Mouse (Mus musculus) MEL (cell line): ENCODE measurements around the gene Nt5c3b. TPM values are rescaled to one million over a fixed set of nuclear protein-coding genes. Genes with fewer than 3 reads are reported as not detected.
A peak's percentile ranks its signal among the peaks of the same experiment; 100 is the strongest.

Experiments used
- DNase-seq: peaks from one replicate; pipeline ENCODE4 v3.0.0; 2011; ENCODE audit warnings: low read depth, low spot score
- H3K27ac ChIP-seq: 2 replicates; pipeline ENCODE4 v1.5.1; 2012; ENCODE audit warnings: low read depth, mild to moderate bottlenecking, control low read depth, low read length, moderate library complexity; ENCODE audit not compliant: control insufficient read depth
- H3K27me3 ChIP-seq, 2 experiments: fragments of 150-350 bp in 1 of 2; sonication (generic) in 1 of 2; 2 replicates each; pipeline ENCODE4 v1.6.1; 2012; ENCODE audit warnings: low read length in 2 of 2, mild to moderate bottlenecking in 2 of 2, improper control_type of control experiment in 1 of 2, moderate library complexity in 1 of 2; ENCODE audit not compliant: insufficient read depth in 2 of 2, control insufficient read depth in 1 of 2
- H3K36me3 ChIP-seq, 2 experiments: 2 replicates each; pipeline ENCODE4 v1.6.1; 2012 to 2014; ENCODE audit warnings: low read length in 2 of 2, improper control_type of control experiment in 1 of 2, inconsistent platforms in 1 of 2, mild to moderate bottlenecking in 1 of 2; ENCODE audit not compliant: insufficient read depth in 2 of 2, control insufficient read depth in 1 of 2
- H3K4me1 ChIP-seq, 2 experiments: fragments of 150-350 bp in 1 of 2; sonication (generic) in 1 of 2; 2 replicates each; pipeline ENCODE4 v1.6.1; 2012; ENCODE audit warnings: low read length in 2 of 2, improper control_type of control experiment in 1 of 2, mild to moderate bottlenecking in 1 of 2; ENCODE audit not compliant: insufficient read depth in 2 of 2, control insufficient read depth in 1 of 2
- H3K4me3 ChIP-seq, 2 experiments: fragments of 150-350 bp in 1 of 2; sonication (generic) in 1 of 2; 2 replicates each; pipeline ENCODE4 v1.5.1; 2012; ENCODE audit warnings: low read depth in 2 of 2, low read length in 2 of 2, mild to moderate bottlenecking in 2 of 2, moderate library complexity in 2 of 2, control low read depth in 1 of 2, improper control_type of control experiment in 1 of 2; ENCODE audit not compliant: control insufficient read depth in 1 of 2, insufficient read depth in 1 of 2
- H3K79me2 ChIP-seq: 2 replicates; pipeline ENCODE4 v1.6.1; 2012; ENCODE audit warnings: mild to moderate bottlenecking, low read length, moderate library complexity; ENCODE audit not compliant: control insufficient read depth, poor library complexity, insufficient read depth
- H3K9ac ChIP-seq: 2 replicates; pipeline ENCODE4 v1.6.1; 2012; ENCODE audit warnings: low read depth, mild to moderate bottlenecking, control low read depth, low read length, moderate library complexity; ENCODE audit not compliant: control insufficient read depth, poor library complexity, severe bottlenecking
- H3K9me3 ChIP-seq: fragments of 150-350 bp; sonication (generic); replicated peaks from 2 replicates; pipeline ENCODE4 v1.6.1; 2012; ENCODE audit warnings: mild to moderate bottlenecking, low read length, improper control_type of control experiment, moderate library complexity; ENCODE audit not compliant: insufficient read depth
- BHLHE40 ChIP-seq: IDR thresholded peaks from 2 replicates; pipeline ENCODE4 v1.6.1; 2012; ENCODE audit warnings: low read depth, mild to moderate bottlenecking, inconsistent platforms, low read length, improper control_type of control experiment, borderline replicate concordance
- CHD1 ChIP-seq: IDR thresholded peaks from 2 replicates; pipeline ENCODE4 v1.6.1; 2012; ENCODE audit warnings: low read depth, mild to moderate bottlenecking, inconsistent platforms, low read length, improper control_type of control experiment
- CHD2 ChIP-seq: IDR thresholded peaks from 2 replicates; pipeline ENCODE4 v1.6.1; 2011; ENCODE audit warnings: low read length, improper control_type of control experiment
- CTCF ChIP-seq, 3 experiments: IDR thresholded peaks in 2 of 3; conservative IDR thresholded peaks in 1 of 3; 2 replicates each; pipeline ENCODE4 v1.5.1; 2011 to 2012; ENCODE audit warnings: low read length in 3 of 3, low read depth in 2 of 3, mild to moderate bottlenecking in 2 of 3, improper control_type of control experiment in 1 of 3, inconsistent platforms in 1 of 3, mixed read lengths in 1 of 3, moderate library complexity in 1 of 3; ENCODE audit not compliant: control insufficient read depth in 1 of 3, insufficient read depth in 1 of 3, poor library complexity in 1 of 3, severe bottlenecking in 1 of 3
- E2F4 ChIP-seq: IDR thresholded peaks from 2 replicates; pipeline ENCODE4 v1.6.1; 2011; ENCODE audit warnings: low read depth, low read length, improper control_type of control experiment, borderline replicate concordance
- ELF1 ChIP-seq: IDR thresholded peaks from 2 replicates; pipeline ENCODE4 v1.6.1; 2014; ENCODE audit warnings: low read depth, mild to moderate bottlenecking, inconsistent platforms, low read length, improper control_type of control experiment, moderate library complexity
- EP300 ChIP-seq, 2 experiments: IDR thresholded peaks; 2 replicates each; pipeline ENCODE4 v1.6.1; 2011; ENCODE audit warnings: improper control_type of control experiment in 2 of 2, low read length in 2 of 2, low read depth in 1 of 2, mild to moderate bottlenecking in 1 of 2
- ETS1 ChIP-seq: IDR thresholded peaks from 2 replicates; pipeline ENCODE4 v1.6.1; 2012; ENCODE audit warnings: low read depth, mild to moderate bottlenecking, inconsistent platforms, low read length, improper control_type of control experiment, moderate library complexity
- GABPA ChIP-seq: IDR thresholded peaks from 2 replicates; pipeline ENCODE4 v1.6.1; 2012; ENCODE audit warnings: low read depth, mild to moderate bottlenecking, inconsistent platforms, low read length, improper control_type of control experiment, moderate library complexity
- GATA1 ChIP-seq: IDR thresholded peaks from 2 replicates; pipeline ENCODE4 v1.6.1; 2011; ENCODE audit warnings: low read depth, low read length, improper control_type of control experiment
- JUND ChIP-seq: IDR thresholded peaks from 2 replicates; pipeline ENCODE4 v1.6.1; 2011; ENCODE audit warnings: low read depth, mild to moderate bottlenecking, improper control_type of control experiment, low read length
- KAT2A ChIP-seq: conservative IDR thresholded peaks from 2 replicates; pipeline ENCODE4 v1.6.1; 2012; ENCODE audit warnings: low read depth, low read length, improper control_type of control experiment, inconsistent platforms
- MAFK ChIP-seq: IDR thresholded peaks from 2 replicates; pipeline ENCODE4 v1.6.1; 2011; ENCODE audit warnings: low read depth, mild to moderate bottlenecking, low read length, improper control_type of control experiment, borderline replicate concordance
- MAX ChIP-seq: IDR thresholded peaks from 2 replicates; pipeline ENCODE4 v1.6.1; 2011; ENCODE audit warnings: low read length, improper control_type of control experiment
- MAZ ChIP-seq: IDR thresholded peaks from 2 replicates; pipeline ENCODE4 v1.6.1; 2012; ENCODE audit warnings: low read depth, mild to moderate bottlenecking, inconsistent platforms, low read length, improper control_type of control experiment
- MEF2A ChIP-seq: IDR thresholded peaks from 2 replicates; pipeline ENCODE4 v1.6.1; 2014; ENCODE audit warnings: low read depth, mild to moderate bottlenecking, inconsistent platforms, low read length, improper control_type of control experiment; ENCODE audit not compliant: poor library complexity, insufficient replicate concordance, severe bottlenecking; ENCODE audit errors: extremely low read depth
- MXI1 ChIP-seq: IDR thresholded peaks from 2 replicates; pipeline ENCODE4 v1.6.1; 2011; ENCODE audit warnings: mild to moderate bottlenecking, low read depth, low read length, improper control_type of control experiment
- MYB ChIP-seq: IDR thresholded peaks from 2 replicates; pipeline ENCODE4 v1.6.1; 2011; ENCODE audit warnings: mild to moderate bottlenecking, low read depth, low read length, improper control_type of control experiment
- MYC ChIP-seq: IDR thresholded peaks from 2 replicates; pipeline ENCODE4 v1.6.1; 2011; ENCODE audit warnings: low read depth, mild to moderate bottlenecking, low read length, improper control_type of control experiment, moderate library complexity
- NELFE ChIP-seq: IDR thresholded peaks from 2 replicates; pipeline ENCODE4 v1.6.1; 2011; ENCODE audit warnings: low read depth, low read length, improper control_type of control experiment
- NRF1 ChIP-seq: IDR thresholded peaks from 2 replicates; pipeline ENCODE4 v1.6.1; 2014; ENCODE audit warnings: low read depth, mild to moderate bottlenecking, inconsistent platforms, low read length, improper control_type of control experiment, moderate library complexity; ENCODE audit not compliant: poor library complexity, insufficient read depth, severe bottlenecking
- POLR2A ChIP-seq, 2 experiments: IDR thresholded peaks; 2 replicates each; pipeline ENCODE4 v1.6.1; 2011 to 2012; ENCODE audit warnings: low read length in 2 of 2, mild to moderate bottlenecking in 2 of 2, control low read depth in 1 of 2, improper control_type of control experiment in 1 of 2, low read depth in 1 of 2, moderate library complexity in 1 of 2; ENCODE audit not compliant: control insufficient read depth in 1 of 2, insufficient read depth in 1 of 2, poor library complexity in 1 of 2
- POLR2AphosphoS2 ChIP-seq: IDR thresholded peaks from 2 replicates; pipeline ENCODE4 v1.6.1; 2011; ENCODE audit warnings: low read length, improper control_type of control experiment
- POLR2AphosphoS5 ChIP-seq: IDR thresholded peaks from 2 replicates; pipeline ENCODE4 v1.6.1; 2012; ENCODE audit warnings: low read depth, borderline replicate concordance, mild to moderate bottlenecking, inconsistent platforms, low read length, moderate library complexity, mixed read lengths
- RAD21 ChIP-seq: IDR thresholded peaks from 2 replicates; pipeline ENCODE4 v1.6.1; 2011; ENCODE audit warnings: mild to moderate bottlenecking, low read depth, low read length, improper control_type of control experiment
- RCOR1 ChIP-seq: IDR thresholded peaks from 2 replicates; pipeline ENCODE4 v1.6.1; 2012; ENCODE audit warnings: low read depth, mild to moderate bottlenecking, inconsistent platforms, low read length, improper control_type of control experiment
- SIN3A ChIP-seq: IDR thresholded peaks from 2 replicates; pipeline ENCODE4 v1.6.1; 2012; ENCODE audit warnings: low read length, improper control_type of control experiment, inconsistent platforms
- SMC3 ChIP-seq: IDR thresholded peaks from 2 replicates; pipeline ENCODE4 v1.6.1; 2011; ENCODE audit warnings: low read depth, low read length, improper control_type of control experiment
- TAL1 ChIP-seq: IDR thresholded peaks from 2 replicates; pipeline ENCODE4 v1.6.1; 2012; ENCODE audit warnings: mild to moderate bottlenecking, inconsistent platforms, low read length, moderate library complexity, mixed read lengths
- TBP ChIP-seq: IDR thresholded peaks from 2 replicates; pipeline ENCODE4 v1.8.0; 2011; ENCODE audit warnings: low read depth, low read length, improper control_type of control experiment
- TCF12 ChIP-seq: IDR thresholded peaks from 2 replicates; pipeline ENCODE4 v1.6.1; 2014; ENCODE audit warnings: low read depth, mild to moderate bottlenecking, inconsistent platforms, low read length, improper control_type of control experiment, moderate library complexity
- UBTF ChIP-seq: IDR thresholded peaks from 2 replicates; pipeline ENCODE4 v1.6.1; 2012; ENCODE audit warnings: low read depth, mild to moderate bottlenecking, inconsistent platforms, low read length, improper control_type of control experiment, moderate library complexity, borderline replicate concordance; ENCODE audit not compliant: insufficient read depth
- USF1 ChIP-seq: IDR thresholded peaks from 2 replicates; pipeline ENCODE4 v1.6.1; 2014; ENCODE audit warnings: low read depth, mild to moderate bottlenecking, inconsistent platforms, low read length, improper control_type of control experiment, moderate library complexity
- USF2 ChIP-seq, 2 experiments: IDR thresholded peaks; 2 replicates each; pipeline ENCODE4 v1.6.1; 2011 to 2012; ENCODE audit warnings: improper control_type of control experiment in 2 of 2, low read length in 2 of 2, borderline replicate concordance in 1 of 2, inconsistent platforms in 1 of 2, low read depth in 1 of 2, mild to moderate bottlenecking in 1 of 2; ENCODE audit not compliant: insufficient read depth in 1 of 2
- ZC3H11A ChIP-seq: IDR thresholded peaks from 2 replicates; pipeline ENCODE4 v1.6.1; 2012; ENCODE audit warnings: low read depth, mild to moderate bottlenecking, inconsistent platforms, low read length, improper control_type of control experiment
- ZMIZ1 ChIP-seq: IDR thresholded peaks from 2 replicates; pipeline ENCODE4 v1.6.1; 2012; ENCODE audit warnings: low read depth, mild to moderate bottlenecking, inconsistent platforms, low read length, improper control_type of control experiment, moderate library complexity
- ZNF384 ChIP-seq: IDR thresholded peaks from 2 replicates; pipeline ENCODE4 v1.6.1; 2012; ENCODE audit warnings: low read depth, mild to moderate bottlenecking, inconsistent platforms, low read length, improper control_type of control experiment
- polyA plus RNA-seq, 2 experiments: library from polyadenylated mRNA; stranded (reverse) in 1 of 2; unstranded in 1 of 2; fragments of >175 nt in 1 of 2; fragments of >200 nt in 1 of 2; gene quantifications; 2 replicates each; pipeline versions ENCODE4 v1.2.1 to v1.2.4; 2012; ENCODE audit warnings: low replicate concordance in 2 of 2, low read depth in 1 of 2; ENCODE audit not compliant: insufficient read length in 2 of 2, insufficient read depth in 1 of 2, missing spikeins in 1 of 2
- total RNA-seq: library from RNA; depleted of rRNA; stranded (reverse); fragments of 300-350 nt; gene quantifications from 2 replicates; pipeline ENCODE4 v1.2.3, GENCODE M21; 2012

The Nt5c3b gene
- total and polyA plus RNA-seq, 3 experiments = 61.3 to 287 (median 79.2) TPM

DNA sequence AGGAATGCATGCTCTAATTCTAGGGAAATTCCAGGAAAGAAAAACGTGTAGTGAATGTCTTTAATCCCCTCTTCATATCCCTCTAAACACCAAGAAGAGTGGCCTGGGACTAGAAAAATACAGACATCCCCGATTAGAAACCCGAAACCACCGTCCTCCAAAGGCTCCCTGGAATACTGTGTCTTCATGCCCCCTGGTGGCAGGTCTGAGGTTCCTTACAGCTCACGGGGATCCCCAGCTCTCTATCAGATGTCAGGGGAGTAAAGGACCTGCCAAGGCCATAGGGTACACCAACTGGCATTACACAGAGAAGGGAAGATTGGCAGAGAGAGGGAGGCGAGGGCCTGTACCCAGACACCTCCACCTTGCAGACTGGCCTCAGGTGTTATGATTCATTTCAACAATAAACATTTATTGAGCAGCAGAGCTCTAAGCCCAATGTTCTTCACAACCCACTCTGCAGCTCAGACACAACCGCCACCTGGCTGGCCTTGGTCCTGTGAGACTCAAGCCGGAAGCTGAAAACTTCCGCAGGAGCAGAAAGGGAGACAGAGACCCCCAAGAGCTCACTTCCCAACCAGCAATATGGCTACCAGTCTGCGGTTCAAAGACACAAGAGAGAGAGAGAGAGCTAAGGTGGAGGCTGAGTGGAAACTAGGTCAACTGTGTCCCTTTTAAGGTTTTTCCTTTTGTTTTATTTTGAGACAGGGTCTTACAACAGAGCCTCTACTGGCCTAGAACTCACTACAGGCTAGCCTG is 33.4 kb downstream of the Nt5c3b start:
- DNase-seq = peak; percentile 82
- Histone ChIP-seq H3K9ac (no peak overlapping the region), H3K36me3 (no peaks in the 10 kb centered on the region), H3K4me3 (no peak overlapping the region), H3K4me1 (no peaks in the 10 kb centered on the region), H3K79me2 (no peaks in the 10 kb centered on the region), H3K27ac (no peak overlapping the region), H3K9me3 (no peaks in the 10 kb centered on the region), H3K27me3 (no peaks in the 10 kb centered on the region; a peak in 1 of 4 replicates)
- peak; percentile 86 for TF ChIP-seq ZC3H11A
- no peak for TF ChIP-seq MAX
- TF ChIP-seq CHD1 = no peak
- TF ChIP-seq BHLHE40 = no peak
- TF ChIP-seq SIN3A = no peak
- no peak for TF ChIP-seq POLR2AphosphoS2
- no peak for TF ChIP-seq E2F4
- 0 out of 2 replicates have a peak, but pooled peaks have one; percentile 48 for TF ChIP-seq MAZ
- no peak for TF ChIP-seq USF2 (IDR thresholded peaks at IDR 0.05; ENCODE audit: borderline replicate concordance in 1 of 2, insufficient read depth in 1 of 2, low read depth in 1 of 2, low read length in 2 of 2)
- no peak for TF ChIP-seq NELFE
- TF ChIP-seq CHD2 = no peak
- TF ChIP-seq ZNF384 = no peak
- no peak for TF ChIP-seq MYB
- no peak for TF ChIP-seq ELF1
- TF ChIP-seq GATA1 = no peak
- no peak for TF ChIP-seq UBTF
- TF ChIP-seq CTCF (IDR thresholded peaks at IDR 0.05 in 2 of 3, conservative IDR thresholded peaks at IDR 0.05 in 1 of 3; ENCODE audit: control insufficient read depth in 1 of 3, insufficient read depth in 1 of 3, low read depth in 2 of 3, low read length in 3 of 3, poor library complexity in 1 of 3, severe bottlenecking in 1 of 3) = peak; percentile 68 to 96 (median 86)
- TF ChIP-seq POLR2A (IDR thresholded peaks at IDR 0.05; ENCODE audit: control insufficient read depth in 1 of 2, insufficient read depth in 1 of 2, low read depth in 1 of 2, low read length in 2 of 2, poor library complexity in 1 of 2) = no peak
- TF ChIP-seq RAD21 = peak; percentile 82
- TF ChIP-seq TAL1 = no peak
- TF ChIP-seq MXI1 = 0 out of 2 replicates have a peak, but pooled peaks have one; percentile 15
- no peak for TF ChIP-seq ETS1
- peak; percentile 99 for TF ChIP-seq SMC3
- TF ChIP-seq EP300 (IDR thresholded peaks at IDR 0.05; ENCODE audit: low read depth in 1 of 2, low read length in 2 of 2) = no peak
- TF ChIP-seq MAFK = no peak
- no peak for TF ChIP-seq ZMIZ1
- TF ChIP-seq TBP = no peak
- no peak for TF ChIP-seq MEF2A
- no peak for TF ChIP-seq NRF1
- TF ChIP-seq USF1 = no peak
- 0 out of 2 replicates have a peak, but pooled peaks have one; percentile 32 for TF ChIP-seq GABPA
- no peak for TF ChIP-seq RCOR1
- no peak for TF ChIP-seq POLR2AphosphoS5
- no peak for TF ChIP-seq TCF12
- no peak for TF ChIP-seq MYC
- TF ChIP-seq KAT2A = no peak
- TF ChIP-seq JUND = no peak
